Mouse (Mus musculus) layer of hippocampus, postnatal 14 days (tissue): ENCODE results near the gene Zfp213. TPM values are rescaled to one million over a fixed set of nuclear protein-coding genes. Genes with fewer than 3 reads are reported as not detected.

Experiments
- total RNA-seq, 2 experiments: library from RNA; stranded (reverse); gene quantifications; 2 replicates each; pipeline ENCODE4 v1.2.3; 2021

The Zfp213 gene
- total RNA-seq, 2 experiments from 2014 or later: 4.6 to 6.5 TPM

Other genes starting within 250 kb of the Zfp213 start
- not detected for gene Vmn2r115, start 220.5 kb downstream of the Zfp213 start, total RNA-seq
- gene Vmn2r116, start 179.6 kb downstream of the Zfp213 start, total RNA-seq: not detected
- not detected for gene Vmn2r117, start 84.5 kb downstream of the Zfp213 start, total RNA-seq
- 10 to 100 TPM; 29.8 to 30.1 TPM for gene Zfp13, start 35.2 kb upstream of the Zfp213 start, total RNA-seq
- under 1 TPM in 1 of 2 experiments, not detected in 1; 0.36 TPM for gene Zscan10, start 36.6 kb upstream of the Zfp213 start, total RNA-seq
- under 1 TPM; 0.85 to 0.86 TPM for gene Mmp25, start 81.0 kb upstream of the Zfp213 start, total RNA-seq
- gene Bicdl2, start 96.3 kb upstream of the Zfp213 start, total RNA-seq: not detected
- 100 to 1,000 TPM; 127 to 131 TPM for gene Hcfc1r1, start 109.4 kb upstream of the Zfp213 start, total RNA-seq
- 10 to 100 TPM in 1 of 2 experiments, 1 to 10 TPM in 1; 9.5 to 12.2 TPM for gene Thoc6, start 109.6 kb upstream of the Zfp213 start, total RNA-seq
- gene Tnfrsf12a, start 113.2 kb upstream of the Zfp213 start, total RNA-seq: 10 to 100 TPM in 1 of 2 experiments, 1 to 10 TPM in 1; 9.5 to 10.1 TPM
- not detected for gene Cldn6, start 115.0 kb upstream of the Zfp213 start, total RNA-seq
- 1 to 10 TPM in 1 of 2 experiments, under 1 TPM in 1; 0.69 to 1.1 TPM for gene Cldn9, start 119.8 kb upstream of the Zfp213 start, total RNA-seq
- under 1 TPM; 0.14 to 0.16 TPM for gene 1520401A03Rik, start 158.5 kb upstream of the Zfp213 start, total RNA-seq
- 1 to 10 TPM; 3.7 to 4.0 TPM for gene Pkmyt1, start 162.1 kb upstream of the Zfp213 start, total RNA-seq
- gene Paqr4, start 176.6 kb upstream of the Zfp213 start, total RNA-seq: 10 to 100 TPM; 49.7 to 52.8 TPM
- gene Kremen2, start 181.6 kb upstream of the Zfp213 start, total RNA-seq: under 1 TPM; 0.17 to 0.21 TPM
- 100 to 1,000 TPM; 159 to 169 TPM for gene Flywch1, start 207.4 kb upstream of the Zfp213 start, total RNA-seq
- 10 to 100 TPM; 24.5 to 25.3 TPM for gene Flywch2, start 221.8 kb upstream of the Zfp213 start, total RNA-seq
- 100 to 1,000 TPM; 502 to 591 TPM for gene Srrm2, start 226.3 kb upstream of the Zfp213 start, total RNA-seq